In genomic region chr4:155221106-155221505, GRCm38 (mm10) we compare ENCODE assay signal across 8 mouse cellular contexts. TPM values are rescaled to one million over a fixed set of nuclear protein-coding genes. Genes with fewer than 3 reads are reported as not detected.
DNase-seq lines count a peak whose midpoint lies in the region; ATAC-seq and TF ChIP-seq lines count a peak whose summit lies in the region.

No protein-coding gene starts in this region.

- peak overlapping the region; percentile 35 for H3K9ac ChIP-seq in CH12.LX (ENCODE audit: insufficient read depth, low read depth)
- H3K9ac ChIP-seq in forebrain, embryonic 15.5 days (replicated peaks), result peak overlapping the region; percentile 94
- peak overlapping the region; percentile 64; the same call in 1 of the 2 replicates for H3K9ac ChIP-seq in liver, embryonic 15.5 days

- 1% methylated on average over 7 of the region's 7 CpGs for WGBS in forebrain, embryonic 15.5 days
- 6% methylated on average over 7 of the region's 7 CpGs for WGBS in liver, embryonic 15.5 days (ENCODE audit: insufficient replicate concordance)

- dilution Hi-C loops in CH12.LX (cut with MboI; ENCODE audit: extremely low pct_ligation_motif_present, extremely low pct_unique_long_range_greater_than_20kb, low sequenced_read_pairs), result no loop called here

- no peak for ATAC-seq in forebrain, embryonic 15.5 days (replicated peaks)
- ATAC-seq in liver, embryonic 15.5 days (ENCODE audit: insufficient read depth), result no peak
- no peak for ATAC-seq in granulocyte monocyte progenitor cell, adult 5-6 weeks (replicated peaks; ENCODE audit: poor library complexity, severe bottlenecking)

- H3K36me3 ChIP-seq in CH12.LX (replicated peaks in 1 of 2; ENCODE audit: control insufficient read depth in 1 of 2, insufficient read depth in 1 of 2, low read length in 1 of 2), result peaks cover 0 to 22% of the 10 kb centered on the region in 2 experiments
- H3K36me3 ChIP-seq in forebrain, embryonic 15.5 days, result no peaks in the 10 kb centered on the region
- no peaks in the 10 kb centered on the region for H3K36me3 ChIP-seq in liver, embryonic 15.5 days (replicated peaks)

- H3K4me2 ChIP-seq in CH12.LX (ENCODE audit: insufficient read depth, low read depth, poor library complexity, severe bottlenecking), result peak overlapping the region; percentile 81
- peak overlapping the region; percentile 74 for H3K4me2 ChIP-seq in forebrain, embryonic 15.5 days (replicated peaks)
- peak overlapping the region; percentile 92 for H3K4me2 ChIP-seq in liver, embryonic 15.5 days

- in situ Hi-C loops in CH12.LX (cut with MboI; ENCODE audit: low pct_ligation_motif_present, low pct_unique_long_range_greater_than_20kb, low sequenced_read_pairs), result no loop called here

- intact Hi-C loops in heart, postnatal 36 days (cut with DNase I), result loop anchor here (2.0 kb wide), 1 partner anchor 70 kb away; no protein-coding TSS in a partner anchor
- intact Hi-C loops in gastrocnemius, postnatal 14 days (cut with DNase I; ENCODE audit: low total_unique reads), result loop anchor here (5.0 kb wide), 1 partner anchor 79 kb away; no protein-coding TSS in a partner anchor

- no peak for TF ChIP-seq CTCF in CH12.LX (conservative IDR thresholded peaks at IDR 0.05 in 1 of 2, IDR thresholded peaks at IDR 0.05 in 1 of 2; ENCODE audit: low read depth in 2 of 2, low read length in 2 of 2)

- no peak overlapping the region for H3K27ac ChIP-seq in CH12.LX (ENCODE audit: insufficient read depth, low read depth)
- peak overlapping the region; percentile 88 for H3K27ac ChIP-seq in forebrain, embryonic 15.5 days (replicated peaks)
- H3K27ac ChIP-seq in liver, embryonic 15.5 days (replicated peaks), result no peak overlapping the region

- no peak for TF ChIP-seq EP300 in CH12.LX (IDR thresholded peaks at IDR 0.05; ENCODE audit: low read length)

- peaks cover 62% of the 10 kb centered on the region for H3K79me2 ChIP-seq in CH12.LX (replicated peaks; ENCODE audit: control insufficient read depth, extremely low read depth, insufficient read depth, poor library complexity, severe bottlenecking)

- DNase-seq in heart, adult 11 months, result peak; percentile 91
- no peak for DNase-seq in heart, postnatal 36 days
- DNase-seq in CH12.LX (ENCODE audit: extremely low read depth), result no peak
- DNase-seq in frontal cortex, postnatal 36 days (ENCODE audit: low spot score in 2 of 2), result no peak
- DNase-seq in gastrocnemius, postnatal 14 days, result no peak

- no peaks in the 10 kb centered on the region for H3K9me3 ChIP-seq in CH12.LX (replicated peaks; ENCODE audit: low read length)
- H3K9me3 ChIP-seq in forebrain, embryonic 15.5 days, result no peaks in the 10 kb centered on the region
- H3K9me3 ChIP-seq in liver, embryonic 15.5 days (replicated peaks), result no peaks in the 10 kb centered on the region

- TF ChIP-seq RAD21 in CH12.LX (IDR thresholded peaks at IDR 0.05; ENCODE audit: low read depth, low read length), result no peak

- H3K27me3 ChIP-seq in CH12.LX (replicated peaks), result peaks cover 26% of the 10 kb centered on the region
- H3K27me3 ChIP-seq in forebrain, embryonic 15.5 days, result no peaks in the 10 kb centered on the region
- peaks cover 76% of the 10 kb centered on the region for H3K27me3 ChIP-seq in liver, embryonic 15.5 days

- no peak for TF ChIP-seq POLR2A in CH12.LX (IDR thresholded peaks at IDR 0.05; ENCODE audit: low read depth, low read length)

- peak overlapping the region; percentile 80 to 92 (median 84) for H3K4me3 ChIP-seq in CH12.LX (replicated peaks in 1 of 3; ENCODE audit: low read depth in 2 of 3, low read length in 2 of 3, poor library complexity in 1 of 3)
- H3K4me3 ChIP-seq in forebrain, embryonic 15.5 days, result peak overlapping the region; percentile 93
- H3K4me3 ChIP-seq in liver, embryonic 15.5 days (replicated peaks), result peak overlapping the region; percentile 66

- H3K4me1 ChIP-seq in CH12.LX (ENCODE audit: control insufficient read depth in 1 of 2, insufficient read depth in 2 of 2), result peaks cover 27 to 48% of the 10 kb centered on the region in 2 experiments
- peaks cover 60% of the 10 kb centered on the region for H3K4me1 ChIP-seq in forebrain, embryonic 15.5 days
- H3K4me1 ChIP-seq in liver, embryonic 15.5 days (replicated peaks), result peaks cover 74% of the 10 kb centered on the region

TF ChIP-seq in CH12.LX, 34 proteins besides CTCF, POLR2A, EP300 and RAD21:
- no peak for TF ChIP-seq CHD2 (IDR thresholded peaks at IDR 0.05; ENCODE audit: low read length)
- TF ChIP-seq RCOR1 (conservative IDR thresholded peaks at IDR 0.05; ENCODE audit: low read depth, low read length), result no peak
- no peak for TF ChIP-seq PAX5 (IDR thresholded peaks at IDR 0.05; ENCODE audit: low read length)
- TF ChIP-seq TCF12 (IDR thresholded peaks at IDR 0.05; ENCODE audit: low read depth, low read length), result no peak
- TF ChIP-seq TBP (conservative IDR thresholded peaks at IDR 0.05; ENCODE audit: low read depth, low read length), result no peak
TF ChIP-seq in CH12.LX: peak in this region for 0.

RNA-seq across cellular contexts. Expression of gene Ski, which starts 1.3 kb away (rescaled TPM):
- total RNA-seq in heart, postnatal 36 days (2021), result 10 to 100 TPM; 53.3 to 56.8 TPM
- 9.9 and 10.1 TPM in 2 replicates for total RNA-seq in CH12.LX (2012; rRNA removed)
- 3.3 and 4.1 TPM in 2 replicates for total RNA-seq in CH12.LX (2014; rRNA removed)
- polyA plus RNA-seq in CH12.LX (2012; ENCODE audit: insufficient read length, low read depth), result 14.1 and 17.9 TPM in 2 replicates
- 14.3 TPM in 2 replicates for polyA plus RNA-seq in forebrain, embryonic 15.5 days (2015; fragmentation: Nextera tagmentation; extraction: Ambion mirVana)
- 2.1 and 2.6 TPM in 2 replicates for polyA plus RNA-seq in liver, embryonic 15.5 days (2015; fragmentation: Nextera tagmentation; extraction: Ambion mirVana)
- total RNA-seq in granulocyte monocyte progenitor cell, adult 5-6 weeks (2014; fragmentation: Nextera tagmentation), result 18.1 and 19.4 TPM in 2 replicates
- total RNA-seq in granulocyte monocyte progenitor cell, adult 5-6 weeks (2017), result 4.7 and 8.6 TPM in 2 replicates
- total RNA-seq in gastrocnemius, postnatal 14 days (2021), result 10 to 100 TPM; 41.6 to 51.6 TPM

RNA-seq across cellular contexts. Expression of gene Faap20, which starts 28.5 kb away (rescaled TPM):
- total RNA-seq in heart, postnatal 36 days (2021), result 10 to 100 TPM; 14.5 to 18.3 TPM
- 42.1 and 45.0 TPM in 2 replicates for total RNA-seq in CH12.LX (2012; rRNA removed)
- total RNA-seq in CH12.LX (2014; rRNA removed), result 24.1 and 31.0 TPM in 2 replicates
- polyA plus RNA-seq in CH12.LX (2012; ENCODE audit: insufficient read length, low read depth), result 35.7 and 36.4 TPM in 2 replicates
- 88.2 and 89.3 TPM in 2 replicates for polyA plus RNA-seq in forebrain, embryonic 15.5 days (2015; fragmentation: Nextera tagmentation; extraction: Ambion mirVana)
- polyA plus RNA-seq in liver, embryonic 15.5 days (2015; fragmentation: Nextera tagmentation; extraction: Ambion mirVana), result 18.2 and 19.7 TPM in 2 replicates
- 25.0 and 35.2 TPM in 2 replicates for total RNA-seq in granulocyte monocyte progenitor cell, adult 5-6 weeks (2014; fragmentation: Nextera tagmentation)
- total RNA-seq in granulocyte monocyte progenitor cell, adult 5-6 weeks (2017), result 14.0 and 17.5 TPM in 2 replicates
- total RNA-seq in gastrocnemius, postnatal 14 days (2021), result 10 to 100 TPM; 11.9 to 15.3 TPM

Comparison
In these comparisons a context has a peak if more than half of its experiments do, and no peak if none do; other contexts are left out.
1. H3K9ac ChIP-seq: peak in every context shown above with its lines; median percentile 94 in forebrain, embryonic 15.5 days; 64 in liver, embryonic 15.5 days; 35 in CH12.LX.